Mouse (Mus musculus): Measurements from ENCODE around the gene Ecm1. TPM values are rescaled to one million over a fixed set of nuclear protein-coding genes. Genes with fewer than 3 reads are reported as not detected.
"Not testable (repeated sequence)": the region's sequence is repeated elsewhere in the genome, so short reads cannot be mapped to it uniquely, and the experiment has no call there.

Ecm1 gene
- polyA plus RNA-seq, 1 experiment from 2014 or later: 9.5 TPM

DNA sequence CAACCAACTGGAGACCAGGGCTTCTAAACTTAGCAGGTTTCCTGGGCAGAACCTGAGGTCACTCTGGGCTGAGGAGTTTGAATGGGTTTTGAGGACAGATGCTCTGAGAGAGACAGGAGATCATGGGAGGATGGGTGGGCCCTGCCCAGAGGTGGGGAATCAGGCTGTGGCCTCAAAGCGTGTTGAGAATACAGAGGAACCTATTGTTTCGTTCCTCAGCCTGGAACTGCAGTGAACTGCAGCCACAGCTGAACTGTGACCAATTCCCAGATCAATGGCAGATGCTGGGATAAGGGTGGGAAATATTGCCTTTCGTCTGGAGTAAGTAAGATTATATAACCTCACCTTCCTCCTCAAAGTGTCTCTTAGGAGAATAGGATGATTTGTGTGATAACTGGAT is 43.6 kb downstream of the Ecm1 start:
- no peaks in the 10 kb centered on the region for H3K27me3 ChIP-seq
- WGBS: 72% methylated on average over 3 of the region's 3 CpGs
- H3K36me3 ChIP-seq (ENCODE audit: poor library complexity, severe bottlenecking): no peaks in the 10 kb centered on the region
- H3K9me3 ChIP-seq (replicated peaks): no peaks in the 10 kb centered on the region
- H3K27ac ChIP-seq: no peak overlapping the region
- H3K9ac ChIP-seq: no peak overlapping the region
- H3K4me1 ChIP-seq: no peaks in the 10 kb centered on the region
- no peak overlapping the region for H3K4me3 ChIP-seq
- ATAC-seq: no peak
- no peak overlapping the region for H3K4me2 ChIP-seq

DNA sequence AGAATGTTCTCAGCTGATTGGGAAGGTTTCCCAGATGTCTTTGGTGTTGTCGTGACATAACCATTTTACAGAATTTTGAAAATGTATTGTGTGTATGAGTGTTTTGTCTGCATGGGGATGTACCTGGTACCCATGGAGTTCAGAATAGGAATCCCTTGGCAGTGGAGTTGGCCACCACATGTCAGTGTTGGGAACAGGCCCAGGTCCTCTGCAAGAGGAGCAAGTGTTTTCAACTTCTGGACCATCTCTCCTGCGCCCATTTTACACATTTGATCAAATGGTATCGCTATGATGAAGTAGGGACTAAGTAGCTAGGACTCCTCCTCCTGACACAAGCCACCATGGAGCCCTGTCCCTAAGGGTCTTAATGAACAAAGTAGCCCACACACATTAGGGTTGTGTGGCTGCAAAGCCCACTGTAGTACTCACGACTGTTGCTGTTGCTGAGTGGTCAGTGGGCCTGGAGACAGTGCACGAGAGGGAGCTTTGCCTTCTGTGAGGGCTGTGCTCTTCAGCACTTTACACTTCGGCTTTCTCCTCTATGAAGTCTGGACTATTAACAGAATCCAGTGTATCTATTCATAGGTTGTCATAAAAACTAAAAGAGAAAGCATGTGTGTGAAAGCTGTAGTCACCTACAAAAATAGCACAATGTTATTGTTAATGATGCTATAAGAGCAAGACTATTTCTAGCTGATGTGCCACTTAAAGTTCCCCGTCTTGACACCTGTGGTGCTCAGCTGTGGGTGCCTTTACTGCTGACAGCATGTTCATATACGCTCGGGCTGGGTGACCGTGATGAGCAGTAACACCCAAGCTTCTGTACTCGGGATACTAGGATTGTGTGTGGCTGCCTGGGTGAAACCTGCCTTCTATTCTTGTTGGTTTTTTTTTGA is 44.3 kb downstream of the Ecm1 start:
- Histone ChIP-seq H3K27me3 (no peaks in the 10 kb centered on the region), H3K9me3 (replicated peaks) (no peaks in the 10 kb centered on the region), H3K4me3 (no peak overlapping the region), H3K9ac (no peak overlapping the region), H3K36me3 (ENCODE audit: poor library complexity, severe bottlenecking) (no peaks in the 10 kb centered on the region), H3K27ac (no peak overlapping the region), H3K4me1 (no peaks in the 10 kb centered on the region), H3K4me2 (no peak overlapping the region)
- ATAC-seq: no peak
- WGBS: 93% methylated on average over 11 of the region's 11 CpGs

DNA sequence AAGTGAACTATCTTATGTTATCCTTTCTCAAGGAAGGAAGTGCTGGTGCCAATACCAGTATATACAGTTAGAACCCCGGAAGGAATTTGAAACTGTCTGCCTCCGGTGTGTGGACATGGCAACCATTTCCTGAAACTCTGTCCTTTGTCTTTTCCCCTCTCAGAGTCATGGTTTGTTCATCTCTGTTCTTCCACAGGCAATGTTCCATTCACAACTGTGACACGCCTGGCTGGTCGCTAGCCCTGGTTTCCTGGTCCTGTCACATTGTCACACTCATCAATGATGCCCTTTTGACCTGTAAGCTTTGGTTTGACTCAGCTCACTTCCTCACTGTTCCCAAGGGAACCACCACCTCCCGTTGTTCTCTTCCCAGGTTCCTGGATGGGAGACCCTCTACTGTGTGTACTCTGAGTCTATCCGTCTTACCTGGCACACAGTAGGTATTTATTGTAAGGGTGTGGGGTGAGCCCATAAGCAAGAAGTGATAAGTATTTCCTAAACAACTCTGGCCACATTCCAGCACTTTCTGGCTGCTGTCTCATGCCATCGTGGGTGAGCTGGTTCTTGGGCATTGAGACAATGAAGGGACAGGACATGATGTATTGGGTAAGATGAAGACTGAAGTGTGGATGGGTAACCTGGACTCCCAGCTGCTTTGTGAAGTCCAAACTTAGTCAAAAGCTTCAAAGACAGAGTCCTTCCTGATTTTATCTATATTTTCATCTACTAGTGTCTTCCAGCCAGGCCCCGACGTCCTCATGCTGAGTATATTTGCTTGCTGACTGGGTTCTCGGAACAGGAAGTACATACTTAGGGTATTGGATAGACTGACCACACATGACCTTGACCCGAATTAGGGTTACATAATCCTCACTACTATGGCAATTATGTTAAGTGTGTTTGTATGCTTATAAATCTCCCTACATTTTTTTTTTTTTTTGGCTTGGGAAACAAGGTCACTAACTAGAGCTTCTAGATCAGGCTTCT is 45.3 kb downstream of the Ecm1 start:
- Histone ChIP-seq H3K27me3 (no peaks in the 10 kb centered on the region), H3K9me3 (replicated peaks) (no peaks in the 10 kb centered on the region), H3K4me2 (no peak overlapping the region), H3K4me3 (no peak overlapping the region), H3K27ac (no peak overlapping the region), H3K4me1 (no peaks in the 10 kb centered on the region), H3K9ac (no peak overlapping the region), H3K36me3 (ENCODE audit: poor library complexity, severe bottlenecking) (no peaks in the 10 kb centered on the region)
- WGBS: 79% methylated on average over 11 of the region's 11 CpGs
- no peak for ATAC-seq

DNA sequence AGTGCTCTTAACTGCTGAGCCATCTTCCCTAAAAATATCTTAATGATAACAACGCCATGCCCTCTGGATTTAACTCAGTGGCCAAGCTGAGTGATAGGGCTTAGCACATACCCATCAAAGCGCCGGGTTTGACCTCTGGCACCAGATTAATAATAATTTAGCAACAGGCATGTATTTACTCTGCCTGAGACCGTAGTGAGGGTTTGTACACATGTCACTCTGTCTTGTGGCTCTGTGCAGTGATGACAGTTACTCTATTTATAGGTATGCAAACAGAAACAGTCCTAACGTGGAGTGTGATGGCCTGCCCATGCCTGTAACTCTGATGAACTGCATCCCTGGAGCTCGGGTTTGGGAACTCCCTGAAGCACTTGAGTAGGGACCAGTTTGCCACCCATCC is 46.7 kb downstream of the Ecm1 start:
- Histone ChIP-seq H3K4me3 (no peak overlapping the region), H3K27me3 (0 out of 2 replicates have a peak, but pooled peaks cover 5% of the 10 kb centered on the region), H3K9ac (no peak overlapping the region), H3K36me3 (ENCODE audit: poor library complexity, severe bottlenecking) (no peaks in the 10 kb centered on the region), H3K4me2 (no peak overlapping the region), H3K9me3 (replicated peaks) (no peaks in the 10 kb centered on the region), H3K27ac (no peak overlapping the region), H3K4me1 (peaks cover 7% of the 10 kb centered on the region)
- ATAC-seq: no peak
- WGBS: 80% methylated on average over 6 of the region's 6 CpGs

DNA sequence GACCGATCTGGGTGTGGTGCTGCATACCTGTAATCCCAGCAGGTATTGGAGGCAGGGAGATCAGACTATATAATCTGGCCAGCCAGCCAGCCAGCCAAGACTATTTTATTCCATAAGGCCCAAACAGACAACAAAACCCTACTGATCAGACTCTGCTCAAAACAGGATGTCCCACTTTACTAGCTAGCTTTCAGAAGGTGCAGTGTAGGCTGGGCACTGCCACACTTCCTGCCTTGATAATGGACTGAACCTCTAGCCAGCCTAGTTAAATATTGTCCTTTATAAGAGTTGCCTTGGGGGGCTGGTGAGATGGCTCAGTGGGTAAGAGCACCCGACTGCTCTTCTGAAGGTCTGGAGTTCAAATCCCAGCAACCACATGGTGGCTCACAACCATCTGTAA is 48.8 kb downstream of the Ecm1 start:
- 0 out of 2 replicates have a peak, but pooled peaks cover 14% of the 10 kb centered on the region for H3K27me3 ChIP-seq
- H3K36me3 ChIP-seq (ENCODE audit: poor library complexity, severe bottlenecking); H3K4me3 ChIP-seq; H3K4me2 ChIP-seq; H3K9me3 ChIP-seq (replicated peaks); H3K27ac ChIP-seq; H3K9ac ChIP-seq; ATAC-seq: not testable (repeated sequence)
- WGBS: 94% methylated on average over 2 of the region's 2 CpGs
- H3K4me1 ChIP-seq: peaks cover 17% of the 10 kb centered on the region

DNA sequence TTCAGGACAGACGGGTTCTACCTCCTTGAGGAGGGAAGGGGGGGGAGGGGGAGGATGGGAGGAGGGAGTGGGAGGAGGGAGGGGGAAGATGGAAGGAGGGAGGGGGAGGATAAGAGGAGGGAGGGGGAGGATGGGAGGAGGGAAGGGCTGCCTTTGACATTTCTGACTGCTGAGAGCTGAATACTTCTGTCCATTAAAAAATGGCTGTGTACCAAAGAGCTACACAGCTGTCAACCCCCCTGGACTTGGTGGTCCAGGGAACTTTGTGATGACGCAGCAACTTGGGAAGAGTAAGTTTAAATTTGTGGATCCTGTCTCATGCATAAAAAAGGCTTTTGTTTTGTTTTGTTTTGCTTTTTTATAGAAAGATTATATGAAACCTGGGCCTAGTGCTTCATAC is 49.4 kb downstream of the Ecm1 start:
- Histone ChIP-seq H3K4me1 (peaks cover 17% of the 10 kb centered on the region), H3K4me3 (no peak overlapping the region)
- 46% methylated on average over 2 of the region's 2 CpGs for WGBS

DNA sequence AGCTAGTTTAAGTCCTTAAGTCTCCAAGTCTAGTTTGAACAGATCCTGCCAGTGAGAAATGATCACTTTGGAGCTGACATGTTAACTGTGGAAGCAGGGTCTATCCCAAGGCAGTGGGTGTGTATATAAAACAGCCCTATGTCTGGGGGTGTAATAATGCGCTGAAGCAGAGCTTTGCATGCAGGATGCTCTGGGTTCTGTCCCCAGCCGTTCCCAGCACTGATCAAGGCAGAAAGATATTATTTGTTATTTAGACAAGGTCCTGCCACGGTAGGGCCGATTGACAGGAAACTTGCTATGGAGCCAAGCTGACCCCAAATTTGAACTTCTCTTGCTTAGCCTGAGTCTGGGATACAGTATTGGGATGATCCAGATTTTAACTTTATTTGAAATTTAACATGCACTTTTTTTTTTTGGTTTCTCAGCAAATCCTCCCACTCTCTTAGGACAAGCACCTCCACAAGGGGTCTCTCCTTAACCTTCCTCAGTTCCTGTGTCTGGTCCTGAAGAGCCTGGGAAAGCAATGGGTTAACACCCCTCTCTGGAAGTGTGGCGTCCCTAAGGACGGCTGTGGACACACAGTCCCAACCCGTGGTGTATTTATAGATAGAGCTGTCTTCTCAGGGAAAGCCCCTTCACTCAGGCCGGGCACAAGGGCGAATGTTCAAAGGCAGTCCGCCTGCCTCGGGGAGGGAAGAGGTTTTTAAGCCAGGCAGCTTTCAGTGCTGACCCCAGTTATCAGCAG is 50.0 kb downstream of the Ecm1 start:
- no peak for ATAC-seq
- H3K4me1 ChIP-seq: peaks cover 17% of the 10 kb centered on the region
- 42% methylated on average over 11 of the region's 11 CpGs for WGBS

More for the DNA sequence above, 49.4 kb downstream of the Ecm1 start:
- no peak for ATAC-seq
- Histone ChIP-seq H3K9ac (no peak overlapping the region), H3K27ac (no peak overlapping the region), H3K27me3 (0 out of 2 replicates have a peak, but pooled peaks cover 14% of the 10 kb centered on the region), H3K9me3 (replicated peaks) (no peaks in the 10 kb centered on the region), H3K4me2 (no peak overlapping the region), H3K36me3 (ENCODE audit: poor library complexity, severe bottlenecking) (no peaks in the 10 kb centered on the region)

DNA sequence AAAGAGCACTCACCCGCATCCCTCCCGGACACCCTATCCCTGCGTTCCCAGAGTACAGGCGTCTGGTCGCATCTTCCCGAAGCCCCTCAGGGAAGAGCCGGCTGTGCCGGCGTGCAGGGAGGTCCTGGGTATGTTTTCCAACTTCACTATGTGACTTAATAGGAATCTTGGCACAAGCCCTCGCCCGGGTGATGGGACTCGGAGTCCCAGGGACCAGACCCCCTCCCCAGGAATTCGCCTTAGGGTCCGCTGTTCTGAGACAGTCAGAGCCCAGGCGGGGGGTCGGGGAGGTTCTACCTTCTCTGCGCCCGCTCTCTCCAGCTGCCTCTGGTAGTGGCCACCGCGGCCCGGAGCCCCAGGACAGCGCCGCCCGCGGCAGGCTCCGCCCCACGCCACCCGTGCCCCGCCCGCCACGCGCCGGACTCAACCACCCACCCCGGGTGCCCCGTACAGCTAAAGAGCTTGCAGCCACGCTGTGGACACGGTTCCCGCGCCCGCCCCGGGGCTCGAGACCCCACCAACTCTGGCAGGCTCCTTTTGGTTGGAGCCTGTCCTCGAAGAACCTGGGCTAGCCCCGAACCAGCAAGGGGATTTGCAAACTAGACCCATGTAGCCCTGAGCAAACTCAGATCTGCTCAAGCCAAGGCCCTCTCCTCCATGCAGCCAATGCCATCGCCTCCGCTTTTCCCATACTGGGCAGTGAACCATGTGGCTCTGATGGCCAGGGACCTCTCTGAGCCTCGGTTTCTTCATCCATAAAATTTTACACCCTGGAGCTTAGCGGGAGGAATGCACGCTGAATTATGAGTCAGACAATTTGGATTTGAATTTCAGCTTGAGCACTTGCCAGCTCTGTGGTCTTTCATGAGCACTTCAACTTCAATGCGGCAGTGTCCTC is 51.6 kb downstream of the Ecm1 start, which contains the start of gene Adamtsl4:
Adamtsl4 (minus strand) TSS at position 394 of the 898 bp plus-strand sequence.
- Histone ChIP-seq H3K27ac (no peak within 1 kb of the TSS), H3K4me1 (peaks cover 17% of the 10 kb centered on the region), H3K4me2 (peak within 1 kb of the TSS; percentile 80), H3K9me3 (replicated peaks) (no peaks in the 10 kb centered on the region), H3K36me3 (ENCODE audit: poor library complexity, severe bottlenecking) (no peaks in the 10 kb centered on the region), H3K4me3 (peak within 1 kb of the TSS; percentile 38), H3K27me3 (0 out of 2 replicates have a peak, but pooled peaks cover 14% of the 10 kb centered on the region), H3K9ac (peak within 1 kb of the TSS; percentile 64)
- 6% methylated on average over 43 of the region's 50 CpGs for WGBS
- ATAC-seq: peak; percentile 67

More for the DNA sequence above, 50.0 kb downstream of the Ecm1 start:
- Histone ChIP-seq H3K4me3 (no peak overlapping the region), H3K27me3 (0 out of 2 replicates have a peak, but pooled peaks cover 14% of the 10 kb centered on the region), H3K4me2 (no peak overlapping the region), H3K9me3 (replicated peaks) (no peaks in the 10 kb centered on the region), H3K27ac (no peak overlapping the region), H3K9ac (no peak overlapping the region), H3K36me3 (ENCODE audit: poor library complexity, severe bottlenecking) (no peaks in the 10 kb centered on the region)

DNA sequence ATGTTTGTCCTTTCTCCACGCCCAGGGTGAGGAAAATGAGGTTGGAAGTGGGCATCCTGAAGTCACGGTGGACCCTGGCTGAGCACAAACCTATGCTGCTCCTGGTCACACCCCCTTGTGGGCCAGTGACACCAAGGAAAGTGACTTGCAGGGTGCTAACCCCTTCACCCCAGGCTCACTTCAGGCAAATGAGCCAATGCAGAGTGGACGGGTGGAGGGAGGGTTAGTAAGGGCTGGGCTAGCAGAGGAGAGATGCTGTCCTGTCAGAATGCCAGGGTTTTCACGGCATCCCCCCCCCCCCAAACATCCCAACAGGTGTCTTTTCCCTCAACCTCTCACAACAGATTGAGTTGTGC is 52.2 kb downstream of the Ecm1 start:
- Histone ChIP-seq H3K4me1 (peaks cover 17% of the 10 kb centered on the region), H3K27ac (no peak overlapping the region), H3K9me3 (replicated peaks) (no peaks in the 10 kb centered on the region), H3K36me3 (ENCODE audit: poor library complexity, severe bottlenecking) (no peaks in the 10 kb centered on the region), H3K4me3 (peak overlapping the region; percentile 38), H3K9ac (peak overlapping the region; percentile 64; the same call in 1 of the 2 replicates), H3K27me3 (0 out of 2 replicates have a peak, but pooled peaks cover 14% of the 10 kb centered on the region), H3K4me2 (peak overlapping the region; percentile 80)
- peak; percentile 30 for ATAC-seq
- 0% methylated on average over 4 of the region's 4 CpGs for WGBS

DNA sequence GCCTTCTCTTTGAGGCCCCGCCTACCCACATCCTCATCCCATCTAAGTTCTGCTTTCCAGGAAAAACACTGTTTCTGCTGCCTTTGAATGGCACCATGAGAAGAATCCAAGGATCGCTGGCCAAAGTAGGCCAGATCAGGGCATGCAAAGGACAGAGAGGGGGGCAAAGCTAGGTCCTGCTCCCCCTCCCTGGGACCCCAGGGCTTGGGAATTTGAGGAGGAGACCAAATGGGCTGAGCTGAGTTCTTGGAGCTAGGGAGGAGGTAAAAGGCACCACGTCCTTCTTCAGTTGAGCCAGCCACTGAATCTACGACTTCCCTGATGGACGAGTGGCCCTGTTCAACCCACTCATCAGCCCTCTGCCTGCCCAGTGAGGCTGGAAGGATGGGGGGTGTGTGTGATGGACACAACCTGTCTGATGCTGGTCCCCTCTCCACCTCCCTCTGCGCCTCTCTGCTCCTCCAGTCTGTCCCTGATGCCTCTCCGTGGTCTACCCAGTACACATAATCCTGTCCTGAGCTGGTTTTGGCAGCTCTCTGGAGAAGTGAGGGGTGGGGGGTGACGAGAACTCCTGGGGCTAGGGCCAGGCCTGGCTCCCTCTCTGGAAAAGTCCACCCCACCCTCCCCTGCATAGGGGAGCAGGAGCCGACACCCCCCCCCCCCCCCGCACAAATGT is 52.7 kb downstream of the Ecm1 start:
- Histone ChIP-seq H3K4me2 (0 out of 2 replicates have a peak overlapping the region, but pooled peaks have one; percentile 80), H3K27me3 (0 out of 2 replicates have a peak, but pooled peaks cover 14% of the 10 kb centered on the region), H3K4me3 (no peak overlapping the region), H3K9ac (no peak overlapping the region), H3K36me3 (ENCODE audit: poor library complexity, severe bottlenecking) (no peaks in the 10 kb centered on the region), H3K27ac (no peak overlapping the region), H3K9me3 (replicated peaks) (no peaks in the 10 kb centered on the region), H3K4me1 (peaks cover 17% of the 10 kb centered on the region)
- WGBS: 44% methylated on average over 10 of the region's 10 CpGs
- no peak for ATAC-seq

All from forebrain, embryonic 13.5 days (tissue).